8 mouse cellular contexts compared by ENCODE assay signal in the genomic region with DNA sequence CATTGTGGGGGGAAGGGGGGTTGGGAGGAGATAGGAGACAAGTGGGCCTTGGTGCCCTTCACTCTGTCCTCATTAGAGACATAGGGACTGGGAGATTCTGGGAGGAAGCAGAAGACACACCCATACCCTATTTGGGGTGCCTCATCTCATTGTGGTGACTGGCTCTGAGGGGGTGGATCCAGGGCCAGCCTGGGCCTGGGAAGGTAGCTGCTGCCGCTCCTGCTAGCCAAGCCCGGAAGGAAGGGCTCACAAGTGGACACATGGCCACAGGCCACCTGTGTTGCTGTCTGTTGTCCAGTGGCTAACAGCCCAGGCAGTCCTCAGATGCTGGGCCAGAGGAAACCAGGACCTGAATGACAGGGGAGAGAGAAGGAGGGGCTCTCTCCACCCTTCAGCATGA. TPM values are rescaled to one million over a fixed set of nuclear protein-coding genes. Genes with fewer than 3 reads are reported as not detected.
DNase-seq lines count a peak whose midpoint lies in the region; ATAC-seq and TF ChIP-seq lines count a peak whose summit lies in the region.
"Had no signal": no experiment of that assay in that cellular context is flagged by ENCODE, and none has a peak within 500 bp of the region (broad histone marks: within the 10 kb centered on the region; RNA-seq: fewer than 3 reads in every experiment).

No protein-coding gene starts in this region.

- H3K9me3 ChIP-seq in intestine, embryonic 14.5 days (ENCODE audit: control insufficient read depth, low read length): no peaks in the 10 kb centered on the region
- no peaks in the 10 kb centered on the region for H3K9me3 ChIP-seq in stomach, embryonic 14.5 days (ENCODE audit: control insufficient read depth, low read depth, low read length)

- peak overlapping the region; percentile 99 for H3K27ac ChIP-seq in gastrocnemius, adult 2 months
- peak overlapping the region; percentile 79 for H3K27ac ChIP-seq in intestine, embryonic 14.5 days (ENCODE audit: low read depth)
- peak overlapping the region; percentile 93; the same call in 1 of the 2 replicates for H3K27ac ChIP-seq in stomach, embryonic 14.5 days (ENCODE audit: low read length)

- intact Hi-C loops in gastrocnemius, adult 2 months (cut with DNase I): no loop called here

- H3K4me1 ChIP-seq in intestine, embryonic 14.5 days (replicated peaks; ENCODE audit: control insufficient read depth, insufficient read depth, low read length): peaks cover 51% of the 10 kb centered on the region
- peaks cover 40% of the 10 kb centered on the region for H3K4me1 ChIP-seq in stomach, embryonic 14.5 days (ENCODE audit: control insufficient read depth, insufficient read depth, low read length)

- no peak for TF ChIP-seq CTCF in gastrocnemius, adult 2 months (IDR thresholded peaks at IDR 0.05)

- peak overlapping the region; percentile 52 for H3K4me2 ChIP-seq in intestine, embryonic 14.5 days (ENCODE audit: low read length)
- H3K4me2 ChIP-seq in stomach, embryonic 14.5 days (replicated peaks; ENCODE audit: low read depth, low read length): peak overlapping the region; percentile 39

- H3K4me3 ChIP-seq in gastrocnemius, adult 2 months: peak overlapping the region; percentile 93
- H3K4me3 ChIP-seq in intestine, embryonic 14.5 days (ENCODE audit: low read depth, low read length): peak overlapping the region; percentile 12; the same call in 1 of the 2 replicates
- H3K4me3 ChIP-seq in stomach, embryonic 14.5 days (ENCODE audit: low read depth, low read length): 0 out of 2 replicates have a peak overlapping the region, but pooled peaks have one; percentile 2
- H3K4me3 ChIP-seq: erythroblast, embryonic 14.5 days had no signal

- ATAC-seq in intestine, embryonic 14.5 days (replicated peaks; ENCODE audit: low FRiP score, low TSS enrichment, low read depth): no peak
- no peak for ATAC-seq in stomach, embryonic 14.5 days (ENCODE audit: insufficient number of reproducible peaks, insufficient read depth, low FRiP score, low read depth)

- H3K9ac ChIP-seq in intestine, embryonic 14.5 days (ENCODE audit: low read length): no peak overlapping the region
- no peak overlapping the region for H3K9ac ChIP-seq in stomach, embryonic 14.5 days (replicated peaks; ENCODE audit: low read depth, low read length)

- peaks cover 20% of the 10 kb centered on the region for H3K36me3 ChIP-seq in intestine, embryonic 14.5 days (ENCODE audit: control insufficient read depth, insufficient read depth, low read length)
- no peaks in the 10 kb centered on the region; the same call in 1 of the 2 replicates for H3K36me3 ChIP-seq in stomach, embryonic 14.5 days (ENCODE audit: control insufficient read depth, insufficient read depth, low read length)

- peak; percentile 68 for DNase-seq in 3134 (ENCODE audit: extremely low read depth, insufficient read length, low spot score)
- peak; percentile 60 for DNase-seq in CD4-positive helper T cell, adult 2 months (ENCODE audit: low read depth, low spot score)
- DNase-seq in gastrocnemius, adult 2 months: peak; percentile 83
- DNase-seq in intestine, embryonic 14.5 days (ENCODE audit: low spot score): no peak
- no peak for DNase-seq in cerebellum, adult 11-12 months
- DNase-seq in cerebellum, adult 11 months: no peak

- H3K27me3 ChIP-seq in intestine, embryonic 14.5 days (replicated peaks; ENCODE audit: control insufficient read depth, insufficient read depth, low read length): no peaks in the 10 kb centered on the region
- H3K27me3 ChIP-seq in stomach, embryonic 14.5 days (ENCODE audit: control insufficient read depth, insufficient read depth, low read length): no peaks in the 10 kb centered on the region

- 20% methylated on average over 2 of the region's 2 CpGs for whole genome bisulfite sequencing in intestine, embryonic 14.5 days
- WGBS in stomach, embryonic 14.5 days: 31% methylated on average over 2 of the region's 2 CpGs

RNA-seq across cellular contexts. Expression of gene Fhl3, which starts 2.9 kb away (rescaled TPM):
- total RNA-seq in gastrocnemius, adult 2 months (2021): 100 to 1,000 TPM; 151 to 515 TPM
- 12.9 and 13.6 TPM in 2 replicates for polyA plus RNA-seq in intestine, embryonic 14.5 days (2014; fragmentation: Nextera tagmentation; extraction: Ambion mirVana)
- 19.5 and 20.4 TPM in 2 replicates for polyA plus RNA-seq in stomach, embryonic 14.5 days (2014; fragmentation: Nextera tagmentation; extraction: Ambion mirVana)

RNA-seq across cellular contexts. Expression of gene Utp11, which starts 10.0 kb away (rescaled TPM):
- 10 to 100 TPM; 17.5 to 21.5 TPM for total RNA-seq in gastrocnemius, adult 2 months (2021)
- polyA plus RNA-seq in intestine, embryonic 14.5 days (2014; fragmentation: Nextera tagmentation; extraction: Ambion mirVana): 57.6 and 65.6 TPM in 2 replicates
- polyA plus RNA-seq in stomach, embryonic 14.5 days (2014; fragmentation: Nextera tagmentation; extraction: Ambion mirVana): 73.9 and 74.2 TPM in 2 replicates

RNA-seq across cellular contexts. Expression of gene Sf3a3, which starts 11.2 kb away (rescaled TPM):
- 10 to 100 TPM; 11.1 to 14.3 TPM for total RNA-seq in gastrocnemius, adult 2 months (2021)
- 142 and 164 TPM in 2 replicates for polyA plus RNA-seq in intestine, embryonic 14.5 days (2014; fragmentation: Nextera tagmentation; extraction: Ambion mirVana)
- 145 and 150 TPM in 2 replicates for polyA plus RNA-seq in stomach, embryonic 14.5 days (2014; fragmentation: Nextera tagmentation; extraction: Ambion mirVana)

RNA-seq across cellular contexts. Expression of gene Inpp5b, which starts 38.2 kb away (rescaled TPM):
- total RNA-seq in gastrocnemius, adult 2 months (2021): 10 to 100 TPM in 1 of 2 experiments, 1 to 10 TPM in 1; 8.9 to 10.6 TPM
- 29.4 and 31.2 TPM in 2 replicates for polyA plus RNA-seq in intestine, embryonic 14.5 days (2014; fragmentation: Nextera tagmentation; extraction: Ambion mirVana)
- 27.4 and 31.1 TPM in 2 replicates for polyA plus RNA-seq in stomach, embryonic 14.5 days (2014; fragmentation: Nextera tagmentation; extraction: Ambion mirVana)

RNA-seq across cellular contexts. Expression of gene Pou3f1, which starts 46.8 kb away (rescaled TPM):
- total RNA-seq in gastrocnemius, adult 2 months (2021): under 1 TPM; 0.14 to 0.26 TPM
- polyA plus RNA-seq in intestine, embryonic 14.5 days (2014; fragmentation: Nextera tagmentation; extraction: Ambion mirVana): 0.17 and 0.27 TPM in 2 replicates
- polyA plus RNA-seq in stomach, embryonic 14.5 days (2014; fragmentation: Nextera tagmentation; extraction: Ambion mirVana): 0.10 and 0.42 TPM in 2 replicates

Comparison
In these comparisons a context has a peak if more than half of its experiments do, and no peak if none do; other contexts are left out.
1. DNase-seq: peak in 3134 (single experiment), CD4-positive helper T cell, adult 2 months (single experiment) and gastrocnemius, adult 2 months (single experiment); none in intestine, embryonic 14.5 days (single experiment), cerebellum, adult 11-12 months (single experiment) and cerebellum, adult 11 months (single experiment).
2. H3K4me3 ChIP-seq: peak in every context shown above with its lines; median percentile 93 in gastrocnemius, adult 2 months; 12 in intestine, embryonic 14.5 days; 2 in stomach, embryonic 14.5 days.
3. Peak in every context shown above with its lines, with median percentiles within 50 percentile points of each other: H3K27ac ChIP-seq.